9 mouse cellular contexts compared by ENCODE assay signal in genomic region chr8:121451404-121452076, GRCm38 (mm10).
DNase-seq lines count a peak whose midpoint lies in the region; ATAC-seq and TF ChIP-seq lines count a peak whose summit lies in the region.
"Had no signal": no experiment of that assay in that cellular context is flagged by ENCODE, and none has a peak within 500 bp of the region (broad histone marks: within the 10 kb centered on the region; RNA-seq: fewer than 3 reads in every experiment).

No protein-coding gene starts in this region.

- no peak overlapping the region for H3K27ac ChIP-seq in embryonic facial prominence, embryonic 14.5 days (replicated peaks; ENCODE audit: low read depth, low read length)
- H3K27ac ChIP-seq: limb, embryonic 15.5 days had no signal

- H3K4me3 ChIP-seq in embryonic facial prominence, embryonic 14.5 days (ENCODE audit: low read depth, low read length) = no peak overlapping the region
- H3K4me3 ChIP-seq in lung, adult 2 months (replicated peaks; ENCODE audit: extremely low read depth, low read depth, low read length) = no peak overlapping the region
- H3K4me3 ChIP-seq: limb, embryonic 15.5 days had no signal

- POLR2A ChIA-PET in Patski (lab: Charles Lee) = interaction anchor here (0.7 kb wide), 1 partner anchor 10 kb away, joined by 3 read pairs; no protein-coding TSS in a partner anchor

- DNase-seq in Patski (ENCODE audit: low read depth, low spot score) = peak; percentile 60
- peak; percentile 64 for DNase-seq in embryonic facial prominence, embryonic 14.5 days (ENCODE audit: low spot score)
- peak; percentile 69 for DNase-seq in heart, postnatal 25 days (ENCODE audit: low spot score)
- peak; percentile 29 for DNase-seq in lung, adult 2 months
- DNase-seq in layer of hippocampus, adult 18-20 months (ENCODE audit: low spot score in 2 of 2) = no peak
- no peak for DNase-seq in right cerebral cortex, adult 18-20 months
- no peak for DNase-seq in frontal cortex, postnatal 14 days (ENCODE audit: low spot score in 2 of 2)
- no peak for DNase-seq in c-Kit-positive CD71-positive TER-119-positive erythroid progenitor cells, embryonic 14.5 days (ENCODE audit: low spot score)

- H3K4me1 ChIP-seq in embryonic facial prominence, embryonic 14.5 days (ENCODE audit: control insufficient read depth, insufficient read depth, low read length) = no peaks in the 10 kb centered on the region
- peaks cover 2% of the 10 kb centered on the region; the same call in 1 of the 2 replicates for H3K4me1 ChIP-seq in lung, adult 2 months (ENCODE audit: control insufficient read depth, insufficient read depth, low read length)

- H3K4me2 ChIP-seq in embryonic facial prominence, embryonic 14.5 days (ENCODE audit: low read depth, low read length) = no peak overlapping the region
- H3K4me2 ChIP-seq: limb, embryonic 15.5 days had no signal

- intact Hi-C loops in heart, postnatal 25 days (cut with DNase I) = no loop called here

- in situ Hi-C loops in Patski (cut with MboI; ENCODE audit: low pct_unique_long_range_greater_than_20kb) = no loop called here

- ATAC-seq in Patski = peak; percentile 27
- ATAC-seq in embryonic facial prominence, embryonic 14.5 days (ENCODE audit: low read depth) = peak; percentile 26; the same call in 1 of the 2 replicates

- TF ChIP-seq CTCF in Patski (IDR thresholded peaks at IDR 0.05) = no peak
- no peak for TF ChIP-seq CTCF in lung, adult 2 months (IDR thresholded peaks at IDR 0.05; ENCODE audit: insufficient read depth, low read length)

- TF ChIP-seq POLR2A in lung, adult 2 months (IDR thresholded peaks at IDR 0.05; ENCODE audit: borderline replicate concordance, extremely low read depth, low read depth, low read length) = no peak

- no peaks in the 10 kb centered on the region for H3K9me3 ChIP-seq in embryonic facial prominence, embryonic 14.5 days (ENCODE audit: control insufficient read depth, low read length)
- H3K9me3 ChIP-seq: limb, embryonic 15.5 days had no signal

- CTCF ChIA-PET in Patski (lab: Charles Lee) = no interaction called here

- no peak overlapping the region for H3K9ac ChIP-seq in embryonic facial prominence, embryonic 14.5 days (ENCODE audit: low read depth, low read length)
- H3K9ac ChIP-seq: limb, embryonic 15.5 days had no signal

- H3K27me3 ChIP-seq in Patski = no peaks in the 10 kb centered on the region
- H3K27me3 ChIP-seq in embryonic facial prominence, embryonic 14.5 days (replicated peaks; ENCODE audit: control insufficient read depth, insufficient read depth, low read length) = no peaks in the 10 kb centered on the region

- no peaks in the 10 kb centered on the region for H3K36me3 ChIP-seq in embryonic facial prominence, embryonic 14.5 days (ENCODE audit: control insufficient read depth, insufficient read depth, low read length)
- H3K36me3 ChIP-seq: limb, embryonic 15.5 days had no signal

- WGBS in embryonic facial prominence, embryonic 14.5 days = 66% methylated on average over 16 of the region's 16 CpGs
- WGBS in lung, adult 2 months = 34% methylated on average over 16 of the region's 16 CpGs

Comparison
In these comparisons a context has a peak if more than half of its experiments do, and no peak if none do; other contexts are left out.
1. DNase-seq: peak in Patski (single experiment), embryonic facial prominence, embryonic 14.5 days (single experiment), heart, postnatal 25 days (single experiment) and lung, adult 2 months (single experiment); none in layer of hippocampus, adult 18-20 months (0 of 2), right cerebral cortex, adult 18-20 months (single experiment), frontal cortex, postnatal 14 days (0 of 2) and c-Kit-positive CD71-positive TER-119-positive erythroid progenitor cells, embryonic 14.5 days (single experiment).